Mouse (Mus musculus) stomach, postnatal 0 days (tissue): ENCODE results near the gene Cryge. TPM values are rescaled to one million over a fixed set of nuclear protein-coding genes. Genes with fewer than 3 reads are reported as not detected.

Experiments
- ATAC-seq: fragments of 200-750 bp; cut with Nextera tagmentation; 2 replicates; pipeline ENCODE4 v1.8.0; 2017; ENCODE audit not compliant: low FRiP score, low TSS enrichment
- DNase-seq: peaks from one replicate; pipeline ENCODE4 v3.0.0-alpha.2; 2016; ENCODE audit warnings: low spot score
- H3K27ac ChIP-seq: fragments of 300-500 bp; sonication (generic); replicated peaks from 2 replicates; pipeline ENCODE4 v1.5.1; 2014; ENCODE audit warnings: mild to moderate bottlenecking, control low read depth
- H3K27me3 ChIP-seq: fragments of 300-500 bp; sonication (generic); 2 replicates; pipeline ENCODE4 v1.6.1; 2014; ENCODE audit warnings: low read length; ENCODE audit not compliant: control insufficient read depth, insufficient read depth
- H3K36me3 ChIP-seq: fragments of 300-500 bp; sonication (generic); 2 replicates; pipeline ENCODE4 v1.6.1; 2014; ENCODE audit warnings: low read length, mixed read lengths; ENCODE audit not compliant: control insufficient read depth, insufficient read depth
- H3K4me1 ChIP-seq: fragments of 300-500 bp; sonication (generic); replicated peaks from 2 replicates; pipeline ENCODE4 v1.6.1; 2014; ENCODE audit warnings: antibody characterized with exemption; ENCODE audit not compliant: control insufficient read depth, insufficient read depth
- H3K4me2 ChIP-seq: fragments of 300-500 bp; sonication (generic); replicated peaks from 2 replicates; pipeline ENCODE4 v1.6.1; 2014; ENCODE audit warnings: low read depth, mild to moderate bottlenecking, control low read depth, moderate library complexity
- H3K4me3 ChIP-seq: fragments of 300-500 bp; sonication (generic); 2 replicates; pipeline ENCODE4 v1.5.1; 2014; ENCODE audit warnings: low read depth, low read length, control low read depth
- H3K9ac ChIP-seq: fragments of 300-500 bp; sonication (generic); 2 replicates; pipeline ENCODE4 v1.6.1; 2014; ENCODE audit warnings: mild to moderate bottlenecking, low read length, control low read depth, mixed read lengths
- H3K9me3 ChIP-seq: fragments of 300-500 bp; sonication (generic); 2 replicates; pipeline ENCODE4 v1.6.1; 2016; ENCODE audit warnings: low read length; ENCODE audit not compliant: control insufficient read depth
- CTCF ChIP-seq: IDR thresholded peaks from 2 replicates; pipeline ENCODE4 v1.5.1; 2016; ENCODE audit warnings: antibody characterized with exemption, low read depth, mild to moderate bottlenecking, moderate library complexity
- EP300 ChIP-seq: optimal IDR thresholded peaks from 2 replicates; pipeline ENCODE3; 2016; ENCODE audit warnings: antibody characterized with exemption
- WGBS: fragments of 180-500 bp; shearing (Covaris S2); extraction: QIAGEN DNeasy Blood & Tissue Kit; methylation state at CpG from one replicate; pipeline ENCODE4 v1.1.7; 2014; 5-methylcytosine and 5-hydroxymethylcytosine counted together
- polyA plus RNA-seq: library from polyadenylated mRNA; unstranded; fragments of >200 nt; fragmentation: Nextera tagmentation; extraction: Ambion mirVana; gene quantifications from 2 replicates; pipeline ENCODE4 v1.2.1, GENCODE M21; 2015

Gene Cryge
- polyA plus RNA-seq, 1 experiment from 2014 or later = not detected

GRCm38 (mm10) chr1:65051696-65052095 is 747 bp upstream of the Cryge start:
- no peak for TF ChIP-seq CTCF
- no peak for TF ChIP-seq EP300
- WGBS = 59% methylated on average over 7 of the region's 7 CpGs

GRCm38 (mm10) chr1:65048781-65049180 is 2.2 kb downstream of the Cryge start:
- 48% methylated on average over 12 of the region's 12 CpGs for WGBS
- no peak overlapping the region for H3K4me3 ChIP-seq
- no peak for DNase-seq

More at GRCm38 (mm10) chr1:65051696-65052095, 747 bp upstream of the Cryge start:
- Histone ChIP-seq H3K4me2 (no peak overlapping the region), H3K4me3 (no peak overlapping the region), H3K9me3 (no peaks in the 10 kb centered on the region), H3K9ac (no peak overlapping the region), H3K27me3 (no peaks in the 10 kb centered on the region), H3K27ac (no peak overlapping the region), H3K36me3 (no peaks in the 10 kb centered on the region), H3K4me1 (no peaks in the 10 kb centered on the region)
- DNase-seq = no peak
- ATAC-seq = no peak

DNA sequence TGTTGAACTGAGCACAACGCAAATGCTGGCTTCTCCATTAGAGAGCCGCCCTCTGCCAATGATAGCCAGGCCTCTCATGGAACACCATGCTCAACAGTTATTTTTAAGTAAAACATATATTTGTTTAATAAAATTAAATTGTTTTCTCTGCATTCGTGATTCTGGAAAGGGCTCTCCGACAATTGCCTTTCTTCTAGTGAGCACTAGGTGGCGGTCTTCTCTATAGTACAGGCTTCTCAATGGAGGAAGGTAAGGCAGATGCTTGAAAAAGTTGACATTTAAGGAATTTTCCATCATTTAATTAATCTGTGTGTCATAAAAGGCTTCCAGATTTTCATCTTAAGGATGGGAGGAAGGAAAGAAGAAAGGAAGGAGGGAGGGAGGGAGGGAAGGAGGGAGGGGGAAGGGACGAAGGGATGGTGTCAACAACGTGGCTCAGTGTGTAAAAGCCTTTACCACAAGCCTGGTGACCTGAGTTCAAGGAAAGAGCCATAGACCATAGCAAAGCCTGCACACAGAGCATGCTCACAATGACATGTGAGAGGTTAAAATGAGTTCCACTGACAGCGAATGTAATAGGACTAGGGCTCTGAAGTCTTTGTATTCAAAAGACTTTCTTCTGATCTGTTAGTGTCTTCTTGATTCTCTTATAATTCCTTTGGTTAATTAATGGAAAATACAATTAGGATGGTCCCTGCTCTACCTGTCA is 4.4 kb downstream of the Cryge start:
- ATAC-seq (no peak), DNase-seq (no peak)
- Histone ChIP-seq H3K27me3 (no peaks in the 10 kb centered on the region), H3K9me3 (no peaks in the 10 kb centered on the region), H3K36me3 (no peaks in the 10 kb centered on the region), H3K9ac (no peak overlapping the region), H3K4me2 (no peak overlapping the region), H3K27ac (no peak overlapping the region), H3K4me3 (no peak overlapping the region), H3K4me1 (no peaks in the 10 kb centered on the region)
- TF ChIP-seq CTCF (peak; percentile 82), EP300 (no peak)
- 32% methylated on average over 8 of the region's 8 CpGs for WGBS

More at GRCm38 (mm10) chr1:65048781-65049180, 2.2 kb downstream of the Cryge start:
- TF ChIP-seq CTCF = no peak
- TF ChIP-seq EP300 = no peak
- no peaks in the 10 kb centered on the region for H3K36me3 ChIP-seq
- H3K27me3 ChIP-seq = no peaks in the 10 kb centered on the region
- H3K9me3 ChIP-seq = no peaks in the 10 kb centered on the region
- H3K4me2 ChIP-seq = no peak overlapping the region
- H3K27ac ChIP-seq = no peak overlapping the region
- H3K9ac ChIP-seq = no peak overlapping the region
- H3K4me1 ChIP-seq = no peaks in the 10 kb centered on the region
- no peak for ATAC-seq

- Histone ChIP-seq H3K4me3 (no peak overlapping the region), H3K4me1 (no peaks in the 10 kb centered on the region), H3K36me3 (no peaks in the 10 kb centered on the region), H3K9ac (no peak overlapping the region), H3K9me3 (no peaks in the 10 kb centered on the region), H3K4me2 (no peak overlapping the region), H3K27me3 (no peaks in the 10 kb centered on the region), H3K27ac (no peak overlapping the region)
- ATAC-seq (no peak), DNase-seq (no peak)
- TF ChIP-seq CTCF = no peak
- TF ChIP-seq EP300 = no peak
- WGBS = 74% methylated on average over 2 of the region's 2 CpGs
These were observed 7.5 kb downstream of the Cryge start for GRCm38 (mm10) chr1:65043433-65043832.

GRCm38 (mm10) chr1:65041837-65042236 is 9.1 kb downstream of the Cryge start:
- no peak overlapping the region for H3K4me3 ChIP-seq
- H3K27ac ChIP-seq = no peak overlapping the region
- H3K4me1 ChIP-seq = no peaks in the 10 kb centered on the region
- no peak for DNase-seq
- H3K36me3 ChIP-seq = no peaks in the 10 kb centered on the region
- H3K4me2 ChIP-seq = no peak overlapping the region
- no peaks in the 10 kb centered on the region for H3K9me3 ChIP-seq
- TF ChIP-seq EP300 = no peak
- no peak for TF ChIP-seq CTCF
- 82% methylated on average over 3 of the region's 3 CpGs for WGBS
- no peak overlapping the region for H3K9ac ChIP-seq
- ATAC-seq = no peak
- no peaks in the 10 kb centered on the region for H3K27me3 ChIP-seq

DNA sequence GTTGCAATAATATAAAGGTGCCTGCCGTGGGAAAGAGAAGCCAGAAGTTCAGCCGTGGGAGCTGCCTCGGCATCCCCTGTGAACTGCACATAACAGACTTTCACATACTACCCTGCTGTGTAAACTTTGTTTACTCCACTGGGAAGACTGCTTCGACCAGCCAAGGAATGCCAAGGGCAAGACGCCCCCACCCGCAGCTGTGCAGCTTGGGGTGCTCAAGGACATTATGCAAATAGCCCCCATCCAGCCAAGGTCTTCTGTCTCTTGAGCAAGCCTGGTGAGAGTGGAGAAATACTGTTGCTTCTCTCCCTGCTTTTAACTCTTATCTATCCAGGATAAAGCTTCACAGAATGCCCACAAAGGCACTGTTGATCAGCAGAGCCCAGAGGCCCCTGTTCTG is 10.1 kb downstream of the Cryge start:
- 65% methylated on average over 6 of the region's 6 CpGs for WGBS
- Histone ChIP-seq H3K27me3 (no peaks in the 10 kb centered on the region), H3K4me1 (no peaks in the 10 kb centered on the region), H3K4me2 (no peak overlapping the region), H3K4me3 (no peak overlapping the region), H3K9ac (no peak overlapping the region), H3K36me3 (no peaks in the 10 kb centered on the region), H3K9me3 (no peaks in the 10 kb centered on the region), H3K27ac (no peak overlapping the region)
- DNase-seq (no peak), ATAC-seq (no peak)
- TF ChIP-seq EP300 = no peak
- no peak for TF ChIP-seq CTCF
